Comparison of ENCODE assay signal across 1 mouse cellular context in genomic region chr5:125433793-125434337, GRCm38 (mm10).
TF ChIP-seq lines count a peak whose summit lies in the region.

Gene Dhx37, minus strand, starts transcription at chr5:125434121.

TF ChIP-seq in CH12.LX, 34 proteins besides CTCF, POLR2A, EP300 and RAD21 (continued from another document):
- TF ChIP-seq MAZ (IDR thresholded peaks at IDR 0.05; ENCODE audit: low read depth, low read length) (0 out of 2 replicates have a peak, but pooled peaks have one; percentile 52), POLR2AphosphoS2 (IDR thresholded peaks at IDR 0.05; ENCODE audit: low read depth, low read length) (peak; percentile 89), USF2 (conservative IDR thresholded peaks at IDR 0.05; ENCODE audit: low read depth, low read length) (no peak), MEF2A (IDR thresholded peaks at IDR 0.05; ENCODE audit: borderline replicate concordance, low read depth, low read length) (no peak), ETS1 (conservative IDR thresholded peaks at IDR 0.05; ENCODE audit: low read depth, low read length) (no peak), ZMIZ1 (IDR thresholded peaks at IDR 0.05; ENCODE audit: low read depth, low read length) (peak; percentile 88), USF1 (IDR thresholded peaks at IDR 0.05; ENCODE audit: low read depth, low read length) (0 out of 2 replicates have a peak, but pooled peaks have one; percentile 3), ZNF384 (IDR thresholded peaks at IDR 0.05; ENCODE audit: low read depth, low read length) (no peak), HCFC1 (IDR thresholded peaks at IDR 0.05; ENCODE audit: low read depth, low read length) (peak; percentile 79), TBP (conservative IDR thresholded peaks at IDR 0.05; ENCODE audit: low read depth, low read length) (0 out of 2 replicates have a peak, but pooled peaks have one; percentile 16)
